Mouse (Mus musculus): ENCODE results near the gene Lasp1.
"Not testable (repeated sequence)": the region's sequence is repeated elsewhere in the genome, so short reads cannot be mapped to it uniquely, and the experiment has no call there.

The Lasp1 gene

GRCm38 (mm10) chr11:97826414-97826813 is 27.6 kb downstream of the Lasp1 start:
- no peak for DNase-seq (ENCODE audit: extremely low read depth, low read depth)

GRCm38 (mm10) chr11:97827654-97828053 is 28.9 kb downstream of the Lasp1 start:
- no peak for DNase-seq (ENCODE audit: extremely low read depth, low read depth)

- no peak for DNase-seq (ENCODE audit: extremely low read depth, low read depth)
These were observed 30.6 kb downstream of the Lasp1 start for GRCm38 (mm10) chr11:97829365-97829764.

GRCm38 (mm10) chr11:97829913-97830476 is 31.2 kb downstream of the Lasp1 start:
- no peak for DNase-seq (ENCODE audit: extremely low read depth, low read depth)

- DNase-seq (ENCODE audit: extremely low read depth, low read depth) = no peak
These were observed 31.7 kb downstream of the Lasp1 start for GRCm38 (mm10) chr11:97830501-97830900.

- no peak for DNase-seq (ENCODE audit: extremely low read depth, low read depth)
These were observed 33.2 kb downstream of the Lasp1 start for GRCm38 (mm10) chr11:97832001-97832400.

- no peak for DNase-seq (ENCODE audit: extremely low read depth, low read depth)
These were observed 34.6 kb downstream of the Lasp1 start for GRCm38 (mm10) chr11:97833352-97833751.

GRCm38 (mm10) chr11:97836541-97836940 is 37.7 kb downstream of the Lasp1 start:
- DNase-seq (ENCODE audit: extremely low read depth, low read depth) = no peak

- not testable (repeated sequence) for DNase-seq (ENCODE audit: extremely low read depth, low read depth)
These were observed 38.3 kb downstream of the Lasp1 start for GRCm38 (mm10) chr11:97837051-97837450.

GRCm38 (mm10) chr11:97837641-97838149 is 38.9 kb downstream of the Lasp1 start:
- peak; percentile 52 for DNase-seq (ENCODE audit: extremely low read depth, low read depth)

- no peak for DNase-seq (ENCODE audit: extremely low read depth, low read depth)
These were observed 40.1 kb downstream of the Lasp1 start for GRCm38 (mm10) chr11:97838779-97839440.

- DNase-seq (ENCODE audit: extremely low read depth, low read depth) = no peak
These were observed 40.8 kb downstream of the Lasp1 start for GRCm38 (mm10) chr11:97839441-97840134.

GRCm38 (mm10) chr11:97840135-97840490 is 41.3 kb downstream of the Lasp1 start:
- no peak for DNase-seq (ENCODE audit: extremely low read depth, low read depth)

GRCm38 (mm10) chr11:97840539-97840954 is 41.7 kb downstream of the Lasp1 start, which contains the start of gene B230217C12Rik:
B230217C12Rik (plus strand) TSS chr11:97840780.
- DNase-seq (ENCODE audit: extremely low read depth, low read depth) = peak; percentile 52

- DNase-seq (ENCODE audit: extremely low read depth, low read depth) = peak; percentile 83
These were observed 42.3 kb downstream of the Lasp1 start for GRCm38 (mm10) chr11:97840991-97841661.

- DNase-seq (ENCODE audit: extremely low read depth, low read depth) = no peak
These were observed 43.2 kb downstream of the Lasp1 start for GRCm38 (mm10) chr11:97842001-97842400.

GRCm38 (mm10) chr11:97850367-97850766 is 51.6 kb downstream of the Lasp1 start:
- DNase-seq (ENCODE audit: extremely low read depth, low read depth) = no peak

- no peak for DNase-seq (ENCODE audit: extremely low read depth, low read depth)
These were observed 52.8 kb downstream of the Lasp1 start for GRCm38 (mm10) chr11:97851601-97852000.

- no peak for DNase-seq (ENCODE audit: extremely low read depth, low read depth)
These were observed 56.7 kb downstream of the Lasp1 start for GRCm38 (mm10) chr11:97855473-97855872.

- no peak for DNase-seq (ENCODE audit: extremely low read depth, low read depth)
These were observed 63.3 kb downstream of the Lasp1 start for GRCm38 (mm10) chr11:97862148-97862547.

- DNase-seq (ENCODE audit: extremely low read depth, low read depth) = no peak
These were observed 66.6 kb downstream of the Lasp1 start for GRCm38 (mm10) chr11:97865421-97865820.

Measured in MEL-GATA-1-ER (cell line).